Mouse (Mus musculus) large intestine, adult 2 months (tissue): Measurements from ENCODE around the gene Olfr1199. TPM values are rescaled to one million over a fixed set of nuclear protein-coding genes. Genes with fewer than 3 reads are reported as not detected.

Experiments used
- DNase-seq: peaks from one replicate; pipeline ENCODE4 v3.0.0-alpha.2; 2012; ENCODE audit warnings: low read depth, low spot score
- WGBS: fragments of 180-500 bp; shearing (Covaris S2); methylation state at CpG from one replicate; pipeline ENCODE4 v1.1.7; 2018; 5-methylcytosine and 5-hydroxymethylcytosine counted together
- polyA plus RNA-seq: library from polyadenylated mRNA; depleted of rRNA; stranded (reverse); fragments of >200 nt; gene quantifications from 2 replicates; pipeline ENCODE4 v1.2.3, GENCODE M21; 2012; rRNA removed

The Olfr1199 gene
- not detected in 2 replicates for polyA plus RNA-seq

- no peak for DNase-seq
Observed at GRCm38 (mm10) chr2:88760369-88760768, at the start of gene Olfr1199. Olfr1199 (minus strand) TSS chr2:88760469.

GRCm38 (mm10) chr2:88792736-88793135, 32.5 kb upstream of the Olfr1199 start, which contains the start of gene Olfr1201:
Olfr1201 (plus strand) TSS chr2:88793036.
- 72% methylated on average over 6 of the region's 6 CpGs for WGBS
- DNase-seq, result no peak

More at GRCm38 (mm10) chr2:88760369-88760768, at the start of gene Olfr1199:
- WGBS, result 88% methylated on average over 2 of the region's 2 CpGs

DNA sequence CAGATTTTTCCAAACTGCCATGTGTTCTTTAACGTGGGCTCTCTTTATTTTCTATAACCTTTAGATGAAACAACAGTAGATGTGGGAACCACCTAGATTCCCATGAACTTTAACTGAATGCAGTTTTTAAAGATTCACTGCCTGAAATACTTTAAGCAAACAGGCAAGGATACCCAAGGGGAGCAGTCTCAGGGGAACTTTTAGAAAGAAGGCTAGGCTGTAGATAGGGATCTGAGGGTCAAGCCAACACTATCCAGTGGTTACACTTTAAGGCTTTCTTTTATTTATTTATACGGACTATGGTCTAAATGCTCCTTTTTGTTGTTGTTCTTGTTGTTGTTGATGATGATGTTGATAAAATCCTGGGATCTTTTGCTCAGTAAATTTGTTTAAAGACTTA, 10.1 kb upstream of the Olfr1199 start, which contains the start of gene Olfr1200:
Gene Olfr1200 (minus strand): TSS at position 101 of the 400 bp plus-strand sequence.
- DNase-seq, result no peak
- 68% methylated on average over 2 of the region's 2 CpGs for WGBS

- 93% methylated on average over 2 of the region's 2 CpGs for WGBS
- no peak for DNase-seq
Observed at GRCm38 (mm10) chr2:88751270-88751669, 9.0 kb downstream of the Olfr1199 start, which contains the start of gene Olfr1198. Olfr1198 (minus strand) TSS chr2:88751370.

- WGBS, result 64% methylated on average over 3 of the region's 3 CpGs
- DNase-seq, result no peak
Observed at GRCm38 (mm10) chr2:88743379-88743778, 16.9 kb downstream of the Olfr1199 start.

GRCm38 (mm10) chr2:88732266-88732665, 28.0 kb downstream of the Olfr1199 start, which contains the start of gene Olfr1197:
Olfr1197 (minus strand) TSS chr2:88732366.
- WGBS, result 72% methylated on average over 1 of the region's 1 CpGs
- DNase-seq, result no peak

DNA sequence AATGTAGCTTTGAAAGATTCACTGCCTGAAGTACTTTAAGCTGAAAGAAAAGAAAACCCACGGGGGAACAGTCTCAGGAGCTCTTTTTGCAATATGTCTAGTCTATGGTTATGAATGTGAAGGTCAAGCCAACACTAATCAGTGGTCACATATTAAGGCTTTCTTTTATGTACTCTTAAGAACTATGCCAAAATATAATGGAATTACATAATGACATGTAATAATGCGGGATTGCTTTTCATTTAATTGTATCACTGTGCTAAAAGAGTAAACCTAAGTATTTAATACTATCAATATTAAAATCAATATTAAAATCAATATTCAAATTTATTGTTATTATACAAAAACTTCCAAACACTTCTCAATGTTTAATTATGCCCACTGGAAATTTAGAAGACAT, 55.8 kb downstream of the Olfr1199 start, which contains the start of gene Olfr1196:
Gene Olfr1196 (minus strand): TSS at position 101 of the 400 bp plus-strand sequence.
- WGBS, result 77% methylated on average over 2 of the region's 2 CpGs
- DNase-seq, result no peak

Other genes with a start within 250 kb of the Olfr1199 start
- not detected in 2 replicates for gene Olfr1186, start 241.9 kb downstream of the Olfr1199 start, polyA plus RNA-seq
- gene Olfr1188, start 203.5 kb downstream of the Olfr1199 start, polyA plus RNA-seq, result not detected in 2 replicates
- not detected in 2 replicates for gene Olfr1189, start 174.0 kb downstream of the Olfr1199 start, polyA plus RNA-seq
- not detected in 2 replicates for gene Olfr1191-ps1, start 119.9 kb downstream of the Olfr1199 start, polyA plus RNA-seq
- gene Olfr1192-ps1, start 112.0 kb downstream of the Olfr1199 start, polyA plus RNA-seq, result not detected in 2 replicates
- gene Olfr1193, start 84.8 kb downstream of the Olfr1199 start, polyA plus RNA-seq, result not detected in 2 replicates
- gene Olfr1195, start 71.3 kb downstream of the Olfr1199 start, polyA plus RNA-seq, result not detected in 2 replicates
- gene Olfr1196, start 55.9 kb downstream of the Olfr1199 start, polyA plus RNA-seq, result not detected in 2 replicates
- not detected in 2 replicates for gene Olfr1197, start 28.1 kb downstream of the Olfr1199 start, polyA plus RNA-seq
- gene Olfr1198, start 9.1 kb downstream of the Olfr1199 start, polyA plus RNA-seq, result not detected in 2 replicates
- not detected in 2 replicates for gene Olfr1200, start 10.0 kb upstream of the Olfr1199 start, polyA plus RNA-seq
- not detected in 2 replicates for gene Olfr1201, start 32.6 kb upstream of the Olfr1199 start, polyA plus RNA-seq
- not detected in 2 replicates for gene Olfr1202, start 54.0 kb upstream of the Olfr1199 start, polyA plus RNA-seq
- gene Olfr1205, start 69.3 kb upstream of the Olfr1199 start, polyA plus RNA-seq, result not detected in 2 replicates
- not detected in 2 replicates for gene Olfr1204, start 88.8 kb upstream of the Olfr1199 start, polyA plus RNA-seq
- gene Olfr1206, start 102.8 kb upstream of the Olfr1199 start, polyA plus RNA-seq, result not detected in 2 replicates
- not detected in 2 replicates for gene Olfr1208, start 141.8 kb upstream of the Olfr1199 start, polyA plus RNA-seq
- not detected in 2 replicates for gene Olfr1209, start 154.7 kb upstream of the Olfr1199 start, polyA plus RNA-seq
- not detected in 2 replicates for gene Olfr1211, start 177.6 kb upstream of the Olfr1199 start, polyA plus RNA-seq
- gene Olfr1212, start 193.5 kb upstream of the Olfr1199 start, polyA plus RNA-seq, result not detected in 2 replicates
- gene Gm13762, start 219.8 kb upstream of the Olfr1199 start, polyA plus RNA-seq, result not detected in 2 replicates
- not detected in 2 replicates for gene Olfr1214, start 232.2 kb upstream of the Olfr1199 start, polyA plus RNA-seq
- gene Olfr1215, start 246.5 kb upstream of the Olfr1199 start, polyA plus RNA-seq, result not detected in 2 replicates